Mouse (Mus musculus): ENCODE data around the gene Tmem177. TPM values are rescaled to one million over a fixed set of nuclear protein-coding genes. Genes with fewer than 3 reads are reported as not detected.

The Tmem177 gene
- total and polyA plus RNA-seq, 3 experiments = 7.0 to 8.4 (median 7.2) TPM

DNA sequence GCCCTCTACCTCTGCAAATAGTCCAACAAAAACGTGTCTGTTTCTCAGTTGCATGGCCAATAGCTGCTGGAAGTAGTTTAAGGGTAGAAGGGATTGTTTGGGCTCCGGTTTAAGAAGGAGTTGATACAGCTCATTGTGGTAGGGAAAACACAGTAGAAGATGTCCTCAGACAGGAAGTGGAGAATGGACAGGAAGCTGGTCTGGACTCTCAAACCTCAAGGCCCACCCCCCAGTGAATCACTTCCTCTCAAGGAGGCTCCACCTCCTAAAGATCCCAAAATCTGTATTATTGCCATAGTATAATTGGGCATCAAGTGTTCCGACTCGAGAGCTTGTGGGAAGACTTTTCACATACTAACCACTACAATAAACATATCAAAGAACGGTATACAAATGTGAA, 53.4 kb downstream of the Tmem177 start:
- Histone ChIP-seq H3K4me1 (ENCODE audit: control insufficient read depth in 1 of 2, insufficient read depth in 2 of 2) (peaks cover 3 to 12% of the 10 kb centered on the region in 2 experiments; a peak in 2 of 4 replicates), H3K27me3 (replicated peaks) (no peaks in the 10 kb centered on the region), H3K4me3 (replicated peaks in 1 of 3; ENCODE audit: low read depth in 2 of 3, low read length in 2 of 3, poor library complexity in 1 of 3) (no peak overlapping the region), H3K9me3 (replicated peaks; ENCODE audit: low read length) (peaks cover 3% of the 10 kb centered on the region), H3K79me2 (replicated peaks; ENCODE audit: control insufficient read depth, extremely low read depth, insufficient read depth, poor library complexity, severe bottlenecking) (no peaks in the 10 kb centered on the region), H3K4me2 (ENCODE audit: insufficient read depth, low read depth, poor library complexity, severe bottlenecking) (no peak overlapping the region), H3K27ac (ENCODE audit: insufficient read depth, low read depth) (no peak overlapping the region), H3K9ac (ENCODE audit: insufficient read depth, low read depth) (no peak overlapping the region), H3K36me3 (replicated peaks in 1 of 2; ENCODE audit: control insufficient read depth in 1 of 2, insufficient read depth in 1 of 2, low read length in 1 of 2) (no peaks in the 10 kb centered on the region)
- no peak for DNase-seq (ENCODE audit: extremely low read depth)
- dilution Hi-C loops (cut with MboI; ENCODE audit: extremely low pct_ligation_motif_present, extremely low pct_unique_long_range_greater_than_20kb, low sequenced_read_pairs) (no loop called here), in situ Hi-C loops (cut with MboI; ENCODE audit: low pct_ligation_motif_present, low pct_unique_long_range_greater_than_20kb, low sequenced_read_pairs) (no loop called here)
- TF ChIP-seq ZKSCAN1 (IDR thresholded peaks at IDR 0.05; ENCODE audit: borderline replicate concordance, low read depth, low read length) (no peak), E2F4 (IDR thresholded peaks at IDR 0.05; ENCODE audit: insufficient replicate concordance, low read depth, low read length) (no peak), ZC3H11A (IDR thresholded peaks at IDR 0.05; ENCODE audit: low read depth, low read length) (no peak), NRF1 (IDR thresholded peaks at IDR 0.05; ENCODE audit: low read depth, low read length) (no peak), NELFE (IDR thresholded peaks at IDR 0.05; ENCODE audit: low read depth, low read length) (no peak), SIN3A (IDR thresholded peaks at IDR 0.05; ENCODE audit: low read length) (no peak), MEF2A (IDR thresholded peaks at IDR 0.05; ENCODE audit: borderline replicate concordance, low read depth, low read length) (no peak), BHLHE40 (IDR thresholded peaks at IDR 0.05; ENCODE audit: low read depth, low read length) (no peak), MYC (IDR thresholded peaks at IDR 0.05; ENCODE audit: low read depth, low read length) (no peak), JUN (IDR thresholded peaks at IDR 0.05; ENCODE audit: insufficient read depth, low read depth, low read length) (no peak), CTCF (conservative IDR thresholded peaks at IDR 0.05 in 1 of 2, IDR thresholded peaks at IDR 0.05 in 1 of 2; ENCODE audit: low read depth in 2 of 2, low read length in 2 of 2) (no peak), GABPA (IDR thresholded peaks at IDR 0.05; ENCODE audit: insufficient replicate concordance, low read depth, low read length) (no peak), EP300 (IDR thresholded peaks at IDR 0.05; ENCODE audit: low read length) (no peak)

Other genes starting within 250 kb of the Tmem177 start
- 8.5 and 10.6 TPM in 2 replicates for gene Ptpn4, start 75.6 kb downstream of the Tmem177 start, total RNA-seq (2012; rRNA removed)
- gene Ptpn4, start 75.6 kb downstream of the Tmem177 start, total RNA-seq (2014; rRNA removed) = 14.1 and 15.0 TPM in 2 replicates
- gene Ptpn4, start 75.6 kb downstream of the Tmem177 start, polyA plus RNA-seq (2012; ENCODE audit: insufficient read length, low read depth) = 7.8 and 8.5 TPM in 2 replicates
- gene Cfap221, start 84.0 kb upstream of the Tmem177 start, total RNA-seq (2012; rRNA removed) = not detected in 2 replicates
- gene Cfap221, start 84.0 kb upstream of the Tmem177 start, total RNA-seq (2014; rRNA removed) = not detected in 2 replicates
- gene Cfap221, start 84.0 kb upstream of the Tmem177 start, polyA plus RNA-seq (2012; ENCODE audit: insufficient read length, low read depth) = not detected in 2 replicates
- gene Sctr, start 93.7 kb upstream of the Tmem177 start, total RNA-seq (2012; rRNA removed) = not detected in 2 replicates
- not detected in 2 replicates for gene Sctr, start 93.7 kb upstream of the Tmem177 start, total RNA-seq (2014; rRNA removed)
- gene Sctr, start 93.7 kb upstream of the Tmem177 start, polyA plus RNA-seq (2012; ENCODE audit: insufficient read length, low read depth) = not detected in 2 replicates
- gene Tmem37, start 160.9 kb upstream of the Tmem177 start, total RNA-seq (2012; rRNA removed) = not detected in 2 replicates
- gene Tmem37, start 160.9 kb upstream of the Tmem177 start, total RNA-seq (2014; rRNA removed) = not detected in 2 replicates
- gene Tmem37, start 160.9 kb upstream of the Tmem177 start, polyA plus RNA-seq (2012; ENCODE audit: insufficient read length, low read depth) = not detected in 2 replicates
- 346 and 405 TPM in 2 replicates for gene Dbi, start 207.9 kb upstream of the Tmem177 start, total RNA-seq (2012; rRNA removed)
- 499 and 557 TPM in 2 replicates for gene Dbi, start 207.9 kb upstream of the Tmem177 start, total RNA-seq (2014; rRNA removed)
- 357 and 399 TPM in 2 replicates for gene Dbi, start 207.9 kb upstream of the Tmem177 start, polyA plus RNA-seq (2012; ENCODE audit: insufficient read length, low read depth)
- gene 3110009E18Rik, start 208.0 kb upstream of the Tmem177 start, total RNA-seq (2012; rRNA removed) = 2.7 and 3.3 TPM in 2 replicates
- 4.1 and 4.6 TPM in 2 replicates for gene 3110009E18Rik, start 208.0 kb upstream of the Tmem177 start, total RNA-seq (2014; rRNA removed)
- gene 3110009E18Rik, start 208.0 kb upstream of the Tmem177 start, polyA plus RNA-seq (2012; ENCODE audit: insufficient read length, low read depth) = 4.4 and 5.9 TPM in 2 replicates

Data from CH12.LX (cell line).